Mouse (Mus musculus) midbrain, embryonic 16.5 days (tissue): Measurements from ENCODE around the gene Mrc2. TPM values are rescaled to one million over a fixed set of nuclear protein-coding genes. Genes with fewer than 3 reads are reported as not detected.

Experiments used
- ATAC-seq: fragments of 200-750 bp; cut with Nextera tagmentation; 2 replicates; pipeline ENCODE4 v1.8.0; 2017; ENCODE audit warnings: moderate TSS enrichment
- H3K27ac ChIP-seq: fragments of 300-500 bp; sonication (generic); 2 replicates; pipeline ENCODE4 v1.5.1; 2014; ENCODE audit warnings: mild to moderate bottlenecking, low read length, mixed read lengths
- H3K27me3 ChIP-seq: fragments of 300-500 bp; sonication (generic); 2 replicates; pipeline ENCODE4 v1.6.1; 2014; ENCODE audit warnings: low read depth, low read length, mixed read lengths; ENCODE audit not compliant: control insufficient read depth, insufficient read depth
- H3K36me3 ChIP-seq: fragments of 300-500 bp; sonication (generic); 2 replicates; pipeline ENCODE4 v1.6.1; 2014; ENCODE audit warnings: mild to moderate bottlenecking, low read length, moderate library complexity, mixed read lengths; ENCODE audit not compliant: control insufficient read depth, insufficient read depth
- H3K4me1 ChIP-seq: fragments of 300-500 bp; sonication (generic); 2 replicates; pipeline ENCODE4 v1.6.1; 2014; ENCODE audit warnings: mild to moderate bottlenecking, low read length, mixed read lengths; ENCODE audit not compliant: control insufficient read depth, insufficient read depth
- H3K4me2 ChIP-seq: fragments of 300-500 bp; sonication (generic); 2 replicates; pipeline ENCODE4 v1.6.1; 2014; ENCODE audit warnings: mild to moderate bottlenecking, low read length, mixed read lengths
- H3K4me3 ChIP-seq: fragments of 300-500 bp; sonication (generic); 2 replicates; pipeline ENCODE4 v1.5.1; 2014; ENCODE audit warnings: low read depth, mild to moderate bottlenecking, low read length, moderate library complexity, mixed read lengths
- H3K9ac ChIP-seq: fragments of 300-500 bp; sonication (generic); 2 replicates; pipeline ENCODE4 v1.6.1; 2014; ENCODE audit warnings: low read depth, low read length, mixed read lengths
- H3K9me3 ChIP-seq: fragments of 300-500 bp; sonication (generic); replicated peaks from 2 replicates; pipeline ENCODE4 v1.6.1; 2014; ENCODE audit warnings: mild to moderate bottlenecking, low read length, mixed read lengths; ENCODE audit not compliant: control insufficient read depth, poor library complexity, severe bottlenecking
- WGBS: fragments of 180-500 bp; shearing (Covaris S2); extraction: QIAGEN DNeasy Blood & Tissue Kit; methylation state at CpG from one replicate; pipeline ENCODE4 v1.1.7; 2014; 5-methylcytosine and 5-hydroxymethylcytosine counted together
- polyA plus RNA-seq: library from polyadenylated mRNA; unstranded; fragments of >200 nt; fragmentation: Nextera tagmentation; extraction: Ambion mirVana; gene quantifications from 2 replicates; pipeline ENCODE4 v1.2.1, GENCODE M21; 2015

Mrc2 gene
- polyA plus RNA-seq, 1 experiment from 2014 or later: 4.5 TPM

DNA sequence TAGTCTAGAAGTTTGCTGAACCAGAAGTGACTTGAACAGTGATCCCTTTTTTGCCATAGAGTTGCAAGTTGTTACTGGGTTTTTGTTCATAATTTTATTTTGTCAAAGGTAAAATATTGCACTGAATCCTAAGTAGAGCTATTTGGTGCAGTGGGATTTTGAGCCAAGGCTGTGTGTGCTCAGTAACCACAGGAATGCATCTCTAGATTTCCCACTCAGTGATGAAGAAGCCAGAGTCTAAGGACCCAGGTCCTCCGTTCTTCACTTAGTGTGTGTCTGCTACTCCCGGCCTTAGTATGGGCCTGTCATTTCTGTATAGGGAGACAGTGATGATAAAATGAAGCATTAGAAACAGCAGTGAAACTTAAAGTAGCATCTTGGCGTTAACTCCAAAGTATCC lies 27.5 kb upstream of the Mrc2 start:
- no peak overlapping the region for H3K27ac ChIP-seq
- no peaks in the 10 kb centered on the region for H3K4me1 ChIP-seq
- no peak overlapping the region for H3K4me2 ChIP-seq
- no peak overlapping the region for H3K9ac ChIP-seq
- H3K4me3 ChIP-seq: no peak overlapping the region
- 95% methylated on average over 3 of the region's 3 CpGs for WGBS
- ATAC-seq: no peak
- no peaks in the 10 kb centered on the region for H3K27me3 ChIP-seq
- H3K9me3 ChIP-seq: no peaks in the 10 kb centered on the region
- 0 out of 2 replicates have a peak, but pooled peaks cover 8% of the 10 kb centered on the region for H3K36me3 ChIP-seq

- Histone ChIP-seq H3K9me3 (no peaks in the 10 kb centered on the region), H3K27me3 (no peaks in the 10 kb centered on the region), H3K36me3 (peaks cover 5% of the 10 kb centered on the region; the same call in 1 of the 2 replicates), H3K9ac (no peak overlapping the region), H3K27ac (no peak overlapping the region), H3K4me1 (no peaks in the 10 kb centered on the region), H3K4me2 (no peak overlapping the region), H3K4me3 (no peak overlapping the region)
- no peak for ATAC-seq
- 17% methylated on average over 2 of the region's 2 CpGs for WGBS
Measured at GRCm38 (mm10) chr11:105270155-105270554, 22.3 kb upstream of the Mrc2 start.

DNA sequence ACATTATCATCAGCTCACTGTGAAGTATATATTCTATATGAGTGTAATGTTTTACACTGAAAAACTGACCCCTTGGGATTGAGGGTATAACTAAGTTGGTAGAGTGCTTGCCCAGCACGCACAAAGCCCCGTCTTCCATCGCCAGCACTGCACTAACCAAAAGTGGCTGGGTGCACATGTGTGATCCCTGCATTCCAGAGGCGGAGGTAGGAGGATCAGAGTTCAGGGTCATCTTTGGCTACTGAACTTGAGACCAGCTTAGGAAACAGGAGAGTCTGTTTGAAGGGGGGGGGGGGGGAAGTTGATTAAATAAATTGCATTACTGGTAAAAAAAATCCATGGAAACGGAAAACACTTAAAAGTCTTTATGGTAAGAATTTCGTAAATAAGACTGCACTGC lies 12.0 kb upstream of the Mrc2 start:
- Histone ChIP-seq H3K27ac (no peak overlapping the region), H3K4me3 (no peak overlapping the region), H3K27me3 (no peaks in the 10 kb centered on the region), H3K36me3 (peaks cover 25% of the 10 kb centered on the region), H3K4me2 (no peak overlapping the region), H3K9ac (no peak overlapping the region), H3K9me3 (no peaks in the 10 kb centered on the region), H3K4me1 (no peaks in the 10 kb centered on the region)
- WGBS: 93% methylated on average over 6 of the region's 6 CpGs
- ATAC-seq: no peak

- no peak for ATAC-seq
- Histone ChIP-seq H3K9ac (no peak overlapping the region), H3K9me3 (no peaks in the 10 kb centered on the region), H3K4me1 (no peaks in the 10 kb centered on the region), H3K27me3 (no peaks in the 10 kb centered on the region), H3K4me2 (no peak overlapping the region), H3K27ac (no peak overlapping the region), H3K36me3 (peaks cover 19% of the 10 kb centered on the region), H3K4me3 (no peak overlapping the region)
- 89% methylated on average over 7 of the region's 7 CpGs for WGBS
Measured at GRCm38 (mm10) chr11:105281291-105281690, 11.2 kb upstream of the Mrc2 start.

DNA sequence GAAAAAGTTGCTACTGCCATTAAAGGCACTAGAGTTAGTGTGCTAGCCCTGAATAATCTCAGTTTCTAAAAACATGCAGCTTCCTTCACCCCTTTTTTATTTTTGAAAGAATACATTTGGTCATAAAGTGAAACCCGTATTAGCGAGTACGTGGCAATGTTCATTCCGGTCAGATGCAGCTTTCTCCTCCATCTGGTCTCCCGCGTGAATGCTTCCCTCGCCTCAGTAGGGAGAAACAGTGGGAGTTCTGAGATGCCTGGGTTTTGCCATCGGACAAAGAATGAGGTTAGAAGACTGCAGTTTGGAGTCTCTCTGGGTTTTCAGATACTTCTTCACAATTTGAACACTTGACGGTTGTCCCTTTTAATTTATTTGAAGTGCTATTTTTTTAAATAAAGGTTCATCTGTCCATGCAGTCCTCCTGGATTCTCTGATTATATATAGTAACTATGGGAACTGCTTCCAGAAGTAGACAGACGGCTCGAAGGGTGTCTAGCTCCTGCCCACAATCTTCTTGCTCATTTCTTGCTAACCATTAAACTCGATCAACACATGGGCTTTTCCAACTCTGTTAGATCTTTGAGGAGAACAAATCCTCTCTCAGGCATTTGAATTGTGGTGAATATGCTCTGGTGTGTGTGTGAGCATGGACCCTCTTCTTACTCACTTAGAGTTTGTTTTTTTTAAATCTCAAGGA lies 10.5 kb upstream of the Mrc2 start:
- Histone ChIP-seq H3K4me3 (no peak overlapping the region), H3K27ac (no peak overlapping the region), H3K27me3 (no peaks in the 10 kb centered on the region), H3K4me2 (no peak overlapping the region), H3K36me3 (peaks cover 16% of the 10 kb centered on the region; the same call in 1 of the 2 replicates), H3K9me3 (no peaks in the 10 kb centered on the region), H3K4me1 (no peaks in the 10 kb centered on the region), H3K9ac (no peak overlapping the region)
- WGBS: 80% methylated on average over 12 of the region's 12 CpGs
- ATAC-seq: no peak

- H3K9ac ChIP-seq: no peak overlapping the region
- WGBS: 73% methylated on average over 2 of the region's 2 CpGs
- no peak for ATAC-seq
- no peak overlapping the region for H3K27ac ChIP-seq
- H3K4me3 ChIP-seq: no peak overlapping the region
- H3K4me1 ChIP-seq: no peaks in the 10 kb centered on the region
- no peaks in the 10 kb centered on the region for H3K27me3 ChIP-seq
- no peak overlapping the region for H3K4me2 ChIP-seq
- H3K36me3 ChIP-seq: peaks cover 14% of the 10 kb centered on the region; the same call in 1 of the 2 replicates
- H3K9me3 ChIP-seq: no peaks in the 10 kb centered on the region
Measured at GRCm38 (mm10) chr11:105282460-105282859, 10.0 kb upstream of the Mrc2 start.

- 95% methylated on average over 9 of the region's 9 CpGs for WGBS
- Histone ChIP-seq H3K4me3 (no peak overlapping the region), H3K4me1 (no peaks in the 10 kb centered on the region), H3K36me3 (peaks cover 14% of the 10 kb centered on the region; the same call in 1 of the 2 replicates), H3K4me2 (no peak overlapping the region), H3K27ac (no peak overlapping the region), H3K27me3 (no peaks in the 10 kb centered on the region), H3K9me3 (no peaks in the 10 kb centered on the region), H3K9ac (no peak overlapping the region)
- no peak for ATAC-seq
Measured at GRCm38 (mm10) chr11:105283016-105283415, 9.4 kb upstream of the Mrc2 start.

DNA sequence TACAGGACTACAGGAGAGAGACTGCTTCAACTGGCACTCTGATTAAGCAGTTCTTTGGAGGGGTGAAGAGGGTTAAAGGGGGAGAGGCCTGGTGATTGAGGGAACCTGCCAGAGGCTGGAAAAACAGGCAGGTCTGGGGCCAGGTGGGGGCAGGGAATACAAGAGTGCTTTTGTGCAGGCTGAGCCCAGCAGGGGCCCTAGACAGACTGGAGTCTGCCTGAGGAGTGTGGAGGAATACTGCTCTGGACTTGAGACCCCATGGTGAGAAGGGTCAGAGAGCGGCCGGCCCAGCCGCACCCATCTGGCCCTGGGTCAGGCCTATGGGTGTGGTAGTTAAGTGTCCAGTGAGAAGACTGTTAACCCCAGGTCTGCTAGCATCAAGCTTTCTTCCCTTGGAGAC lies 6.7 kb upstream of the Mrc2 start:
- H3K4me2 ChIP-seq: no peak overlapping the region
- no peak overlapping the region for H3K9ac ChIP-seq
- no peak for ATAC-seq
- no peak overlapping the region for H3K4me3 ChIP-seq
- H3K36me3 ChIP-seq: peaks cover 11% of the 10 kb centered on the region; the same call in 1 of the 2 replicates
- H3K27me3 ChIP-seq: no peaks in the 10 kb centered on the region
- 62% methylated on average over 3 of the region's 3 CpGs for WGBS
- no peaks in the 10 kb centered on the region for H3K4me1 ChIP-seq
- no peak overlapping the region for H3K27ac ChIP-seq
- no peaks in the 10 kb centered on the region for H3K9me3 ChIP-seq

GRCm38 (mm10) chr11:105289403-105289802 lies 3.0 kb upstream of the Mrc2 start:
- WGBS: 71% methylated on average over 3 of the region's 3 CpGs
- Histone ChIP-seq H3K27ac (no peak overlapping the region), H3K4me1 (peaks cover 16% of the 10 kb centered on the region), H3K9me3 (no peaks in the 10 kb centered on the region), H3K36me3 (peaks cover 4% of the 10 kb centered on the region; the same call in 1 of the 2 replicates), H3K4me2 (no peak overlapping the region), H3K9ac (no peak overlapping the region), H3K4me3 (no peak overlapping the region), H3K27me3 (peaks cover 10% of the 10 kb centered on the region)
- ATAC-seq: no peak
